23 mouse cellular contexts compared by ENCODE assay signal in the genomic region with DNA sequence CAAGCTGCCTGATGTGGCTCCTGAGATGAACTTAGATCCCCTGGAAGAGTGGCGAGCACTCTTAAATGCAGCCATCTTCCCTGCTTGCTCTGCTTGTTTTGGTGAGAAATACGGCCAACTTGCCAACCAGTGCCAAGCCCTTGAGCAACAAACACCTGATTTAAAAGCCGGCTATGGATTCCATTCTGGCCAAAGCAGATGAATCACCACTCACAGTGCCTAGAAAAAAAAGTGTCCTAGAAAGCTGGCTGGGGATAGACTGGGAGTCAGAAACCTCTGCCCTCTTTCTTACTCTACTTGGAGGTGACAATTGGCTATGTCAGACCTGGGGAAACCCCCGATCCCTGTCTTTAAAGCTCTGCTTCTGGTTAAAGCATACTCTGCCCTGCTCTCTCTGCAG. TPM values are rescaled to one million over a fixed set of nuclear protein-coding genes. Genes with fewer than 3 reads are reported as not detected.
A peak's percentile ranks its signal among the peaks of the same experiment; 100 is the strongest.
DNase-seq lines count a peak whose midpoint lies in the region; ATAC-seq and TF ChIP-seq lines count a peak whose summit lies in the region.
"Had no signal": no experiment of that assay in that cellular context is flagged by ENCODE, and none has a peak within 500 bp of the region (broad histone marks: within the 10 kb centered on the region; RNA-seq: fewer than 3 reads in every experiment).

No protein-coding gene starts in this region.

- peaks cover 6% of the 10 kb centered on the region for H3K4me1 ChIP-seq in liver, adult 2 months (ENCODE audit: control insufficient read depth, insufficient read depth, low read length)
- no peaks in the 10 kb centered on the region for H3K4me1 ChIP-seq in liver, embryonic 12.5 days
- H3K4me1 ChIP-seq in lung, postnatal 0 days (ENCODE audit: insufficient read depth, low read depth, low read length): peaks cover 4% of the 10 kb centered on the region; the same call in 1 of the 2 replicates
- H3K4me1 ChIP-seq: forebrain, embryonic 13.5 days; hindbrain, embryonic 15.5 days; neural tube, embryonic 15.5 days had no signal

- no peak overlapping the region; the same call in 1 of the 2 replicates for H3K27ac ChIP-seq in liver, adult 2 months (replicated peaks; ENCODE audit: insufficient read depth, low read depth, low read length)
- no peak overlapping the region for H3K27ac ChIP-seq in liver, embryonic 12.5 days
- no peak overlapping the region for H3K27ac ChIP-seq in lung, postnatal 0 days (ENCODE audit: low read length)
- H3K27ac ChIP-seq: forebrain, embryonic 13.5 days; heart, embryonic 13.5 days; hindbrain, embryonic 15.5 days; intestine, embryonic 15.5 days; neural tube, embryonic 15.5 days had no signal

- no peak for TF ChIP-seq CTCF in liver, adult 2 months (IDR thresholded peaks at IDR 0.05; ENCODE audit: low read depth, low read length)
- TF ChIP-seq CTCF in lung, postnatal 0 days (IDR thresholded peaks at IDR 0.05): no peak

- peaks cover 11% of the 10 kb centered on the region; the same call in 1 of the 2 replicates for H3K36me3 ChIP-seq in liver, adult 2 months (ENCODE audit: control insufficient read depth, insufficient read depth, low read length)
- H3K36me3 ChIP-seq in liver, embryonic 12.5 days: no peaks in the 10 kb centered on the region
- H3K36me3 ChIP-seq in lung, postnatal 0 days (ENCODE audit: insufficient read depth, low read length): peaks cover 3% of the 10 kb centered on the region; the same call in 1 of the 2 replicates
- H3K36me3 ChIP-seq: hindbrain, embryonic 15.5 days; intestine, embryonic 15.5 days; neural tube, embryonic 15.5 days had no signal

- H3K9ac ChIP-seq in liver, adult 2 months (ENCODE audit: low read depth, low read length): no peak overlapping the region
- no peak overlapping the region for H3K9ac ChIP-seq in liver, embryonic 12.5 days
- H3K9ac ChIP-seq in lung, postnatal 0 days (replicated peaks; ENCODE audit: low read depth): no peak overlapping the region
- H3K9ac ChIP-seq: forebrain, embryonic 13.5 days; heart, embryonic 13.5 days; hindbrain, embryonic 15.5 days; intestine, embryonic 15.5 days; neural tube, embryonic 15.5 days had no signal

- TF ChIP-seq POLR2A in liver, adult 2 months (IDR thresholded peaks at IDR 0.05; ENCODE audit: extremely low read depth, insufficient read depth, low read length): no peak

- H3K27me3 ChIP-seq in liver, adult 2 months (ENCODE audit: control insufficient read depth, insufficient read depth, low read length): no peaks in the 10 kb centered on the region
- H3K27me3 ChIP-seq in liver, embryonic 12.5 days (replicated peaks): no peaks in the 10 kb centered on the region
- no peaks in the 10 kb centered on the region for H3K27me3 ChIP-seq in lung, postnatal 0 days (replicated peaks; ENCODE audit: insufficient read depth, low read length)
- H3K27me3 ChIP-seq: forebrain, embryonic 13.5 days; heart, embryonic 13.5 days; hindbrain, embryonic 15.5 days; intestine, embryonic 15.5 days; neural tube, embryonic 15.5 days had no signal

- no peaks in the 10 kb centered on the region for H3K9me3 ChIP-seq in liver, embryonic 12.5 days (replicated peaks)
- no peaks in the 10 kb centered on the region for H3K9me3 ChIP-seq in lung, postnatal 0 days (ENCODE audit: low read length)
- H3K9me3 ChIP-seq: forebrain, embryonic 13.5 days; heart, embryonic 13.5 days; hindbrain, embryonic 15.5 days; intestine, embryonic 15.5 days; neural tube, embryonic 15.5 days had no signal

- H3K4me2 ChIP-seq in liver, embryonic 12.5 days: no peak overlapping the region
- H3K4me2 ChIP-seq in lung, postnatal 0 days (replicated peaks; ENCODE audit: low read depth, low read length): no peak overlapping the region
- H3K4me2 ChIP-seq: forebrain, embryonic 13.5 days; heart, embryonic 13.5 days; hindbrain, embryonic 15.5 days; intestine, embryonic 15.5 days; neural tube, embryonic 15.5 days had no signal

- WGBS in liver, adult 2 months: 18% methylated on average over 4 of the region's 4 CpGs
- WGBS in liver, embryonic 12.5 days (ENCODE audit: insufficient replicate concordance): 62% methylated on average over 4 of the region's 4 CpGs
- WGBS in lung, postnatal 0 days: 79% methylated on average over 4 of the region's 4 CpGs

- H3K4me3 ChIP-seq in liver, adult 2 months (ENCODE audit: insufficient read depth, low read depth, low read length): no peak overlapping the region
- no peak overlapping the region for H3K4me3 ChIP-seq in liver, embryonic 12.5 days
- H3K4me3 ChIP-seq in lung, postnatal 0 days (ENCODE audit: low read depth, low read length): no peak overlapping the region
- H3K4me3 ChIP-seq: forebrain, embryonic 13.5 days; heart, embryonic 13.5 days; hindbrain, embryonic 15.5 days; intestine, embryonic 15.5 days; neural tube, embryonic 15.5 days had no signal

- no peak for TF ChIP-seq EP300 in lung, postnatal 0 days (IDR thresholded peaks at IDR 0.05)

- no peak for ATAC-seq in liver, embryonic 12.5 days
- ATAC-seq in lung, postnatal 0 days: no peak
- ATAC-seq: forebrain, embryonic 13.5 days; intestine, embryonic 15.5 days; midbrain, embryonic 16.5 days had no signal

- H3K79me2 ChIP-seq in liver, adult 2 months (ENCODE audit: control insufficient read depth, insufficient read depth, low read length): peaks cover 6% of the 10 kb centered on the region; the same call in 1 of the 2 replicates

- peak; percentile 75 for DNase-seq in adrenal gland, adult 2 months
- DNase-seq in adrenal gland, adult 18-20 months (ENCODE audit: low spot score in 2 of 2): no peak
- peak; percentile 86 for DNase-seq in liver, adult 2 months (ENCODE audit: extremely low read depth, low read depth, low spot score)
- DNase-seq in adrenal gland, postnatal 25 days: peak; percentile 40
- no peak for DNase-seq in frontal cortex, postnatal 25 days (ENCODE audit: low spot score in 2 of 2)
- DNase-seq in ovary, adult 18-20 months (ENCODE audit: low spot score): no peak
- no peak for DNase-seq in lung, postnatal 0 days (ENCODE audit: low spot score)
- DNase-seq: embryo, embryonic 11 days; kidney, adult 9 months; kidney, postnatal 25 days; lung, adult 2 months; lung, postnatal 36 days; right cerebral cortex, postnatal 25 days; thymus, postnatal 36 days had no signal

RNA-seq across cellular contexts. Expression of gene Mertk, which starts 39.0 kb away (rescaled TPM):
- total RNA-seq in adrenal gland, adult 2 months (2021): 10 to 100 TPM in 1 of 2 experiments, 1 to 10 TPM in 1; 9.6 to 12.5 TPM
- 2.2 and 2.9 TPM in 2 replicates for polyA plus RNA-seq in adrenal gland, adult 2 months (2012; rRNA removed)
- 10 to 100 TPM; 12.8 to 17.5 TPM for total RNA-seq in adrenal gland, adult 18-20 months (2021)
- total RNA-seq in liver, adult 2 months (2014; rRNA removed): 16.5 and 17.0 TPM in 2 replicates
- polyA plus RNA-seq in liver, adult 2 months (2012; rRNA removed): 3.0 and 3.8 TPM in 2 replicates
- polyA plus RNA-seq in liver, embryonic 12.5 days (2016; fragmentation: Nextera tagmentation; extraction: Ambion mirVana): 3.6 TPM in 2 replicates
- 6.6 and 9.9 TPM in 2 replicates for total RNA-seq in adrenal gland, postnatal 25 days (2021)
- 8.3 and 10.4 TPM in 2 replicates for polyA plus RNA-seq in lung, postnatal 0 days (2015; fragmentation: Nextera tagmentation; extraction: Ambion mirVana)
- total RNA-seq: granulocyte monocyte progenitor cell, adult 5-6 weeks; megakaryocyte-erythroid progenitor cell, adult 5-6 weeks had no signal

RNA-seq across cellular contexts. Expression of gene Anapc1, which starts 50.6 kb away (rescaled TPM):
- total RNA-seq in adrenal gland, adult 2 months (2021): 10 to 100 TPM; 60.9 to 89.3 TPM
- polyA plus RNA-seq in adrenal gland, adult 2 months (2012; rRNA removed): 27.2 and 34.4 TPM in 2 replicates
- 10 to 100 TPM; 53.2 to 69.8 TPM for total RNA-seq in adrenal gland, adult 18-20 months (2021)
- total RNA-seq in liver, adult 2 months (2014; rRNA removed): 33.0 and 42.8 TPM in 2 replicates
- 18.4 and 22.3 TPM in 2 replicates for polyA plus RNA-seq in liver, adult 2 months (2012; rRNA removed)
- 53.1 and 53.7 TPM in 2 replicates for polyA plus RNA-seq in liver, embryonic 12.5 days (2016; fragmentation: Nextera tagmentation; extraction: Ambion mirVana)
- total RNA-seq in adrenal gland, postnatal 25 days (2021): 82.1 and 86.1 TPM in 2 replicates
- polyA plus RNA-seq in lung, postnatal 0 days (2015; fragmentation: Nextera tagmentation; extraction: Ambion mirVana): 15.9 and 20.4 TPM in 2 replicates

Comparison
In these comparisons a context has a peak if more than half of its experiments do, and no peak if none do; other contexts are left out.
1. DNase-seq: peak in adrenal gland, adult 2 months (single experiment), liver, adult 2 months (single experiment) and adrenal gland, postnatal 25 days (single experiment); none in adrenal gland, adult 18-20 months (0 of 2), frontal cortex, postnatal 25 days (0 of 2), ovary, adult 18-20 months (single experiment) and lung, postnatal 0 days (single experiment).